Mouse (Mus musculus) heart, adult 18-20 months (tissue): ENCODE measurements around the gene Lrrc71. TPM values are rescaled to one million over a fixed set of nuclear protein-coding genes. Genes with fewer than 3 reads are reported as not detected.

Source experiments
- DNase-seq, 2 experiments: peaks; one replicate each; pipeline ENCODE4 v3.0.0; 2021 to 2022; ENCODE audit warnings: mixed read lengths in 1 of 2
- total RNA-seq, 2 experiments: library from RNA; stranded (reverse); gene quantifications; 2 replicates each; pipeline ENCODE4 v1.2.3; 2021

Gene Lrrc71
- total RNA-seq, 2 experiments from 2014 or later: 0.10 to 0.28 TPM

- no peak for DNase-seq
Measured at GRCm38 (mm10) chr3:87718525-87718924, 29.9 kb downstream of the Lrrc71 start.

Other genes starting within 250 kb of the Lrrc71 start
- gene Etv3, start 223.2 kb downstream of the Lrrc71 start, total RNA-seq: 10 to 100 TPM; 18.6 to 20.9 TPM
- 10 to 100 TPM; 18.9 to 19.2 TPM for gene Arhgef11, start 131.1 kb downstream of the Lrrc71 start, total RNA-seq
- under 1 TPM in 1 of 2 experiments, not detected in 1; 0.57 TPM for gene Ntrk1, start 46.5 kb upstream of the Lrrc71 start, total RNA-seq
- under 1 TPM in 1 of 2 experiments, not detected in 1; 0.10 TPM for gene Insrr, start 48.3 kb upstream of the Lrrc71 start, total RNA-seq
- 10 to 100 TPM; 14.0 to 15.6 TPM for gene Pear1, start 75.7 kb upstream of the Lrrc71 start, total RNA-seq
- 1 to 10 TPM in 1 of 2 experiments, under 1 TPM in 1; 0.17 to 1.2 TPM for gene Sh2d2a, start 98.1 kb upstream of the Lrrc71 start, total RNA-seq
- gene Prcc, start 137.0 kb upstream of the Lrrc71 start, total RNA-seq: 10 to 100 TPM; 45.6 to 47.9 TPM
- 100 to 1,000 TPM; 111 to 117 TPM for gene Hdgf, start 157.7 kb upstream of the Lrrc71 start, total RNA-seq
- 10 to 100 TPM; 75.0 to 77.9 TPM for gene Mrpl24, start 170.9 kb upstream of the Lrrc71 start, total RNA-seq
- gene Isg20l2, start 181.7 kb upstream of the Lrrc71 start, total RNA-seq: 10 to 100 TPM; 10.8 to 11.5 TPM
- 1 to 10 TPM; 4.8 to 5.1 TPM for gene Rrnad1, start 182.1 kb upstream of the Lrrc71 start, total RNA-seq
- not detected for gene Crabp2, start 200.0 kb upstream of the Lrrc71 start, total RNA-seq
- 10 to 100 TPM; 12.5 to 24.8 TPM for gene Nes, start 222.5 kb upstream of the Lrrc71 start, total RNA-seq